Mouse (Mus musculus) G1E (cell line): ENCODE measurements around the gene Dedd.

Experiments used
- CTCF ChIP-seq: IDR thresholded peaks from 2 replicates; pipeline ENCODE4 v1.5.1; 2012; ENCODE audit warnings: low read depth, low read length, inconsistent platforms, mixed read lengths
- GATA1 ChIP-seq: IDR thresholded peaks from 2 replicates; pipeline ENCODE4 v1.6.1; 2012; ENCODE audit warnings: borderline replicate concordance, low read length, inconsistent platforms, mixed read lengths
- GATA2 ChIP-seq: IDR thresholded peaks from 2 replicates; pipeline ENCODE4 v1.6.1; 2012; ENCODE audit warnings: low read depth, low read length, inconsistent platforms, borderline replicate concordance
- TAL1 ChIP-seq: conservative IDR thresholded peaks from 2 replicates; pipeline ENCODE4 v1.6.1; 2012; ENCODE audit warnings: low read depth, low read length, inconsistent platforms, mixed read lengths

DNA sequence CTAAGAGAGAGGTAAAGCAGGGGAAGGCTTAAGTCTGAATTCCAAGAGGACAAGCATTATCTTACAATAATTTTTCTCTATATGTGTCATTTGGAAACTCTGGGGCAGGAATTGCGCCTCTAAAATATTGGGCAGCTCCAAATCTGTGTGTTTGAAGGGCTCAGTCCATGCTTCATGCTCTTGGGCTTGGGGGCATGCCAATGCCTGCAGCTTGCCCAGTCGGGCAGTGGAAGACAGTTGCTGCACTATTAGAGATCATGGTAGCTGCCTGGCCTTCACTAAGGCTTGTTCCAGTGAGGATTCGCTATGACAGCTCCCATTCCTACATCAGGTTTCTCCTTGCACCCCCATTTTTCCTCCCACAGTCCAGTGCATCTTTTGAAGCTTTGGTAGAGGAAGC lies 19.7 kb downstream of the Dedd start:
- no peak for TF ChIP-seq CTCF
- no peak for TF ChIP-seq GATA1
- no peak for TF ChIP-seq TAL1
- TF ChIP-seq GATA2, result no peak
